Mouse (Mus musculus) testis, adult 2 months (tissue): ENCODE results near the gene L2hgdh.

ENCODE experiments used
- CTCF ChIP-seq: fragments of 200-500 bp; IDR thresholded peaks from 2 replicates; pipeline ENCODE4 v1.5.1; 2012; ENCODE audit warnings: low read depth, mild to moderate bottlenecking, inconsistent platforms, low read length, moderate library complexity; ENCODE audit not compliant: control insufficient read depth, insufficient read depth, insufficient replicate concordance
- POLR2A ChIP-seq: fragments of 200-500 bp; IDR thresholded peaks from 2 replicates; pipeline ENCODE4 v1.6.1; 2012; ENCODE audit warnings: low read depth, mild to moderate bottlenecking, inconsistent platforms, low read length, moderate library complexity; ENCODE audit not compliant: control insufficient read depth

DNA sequence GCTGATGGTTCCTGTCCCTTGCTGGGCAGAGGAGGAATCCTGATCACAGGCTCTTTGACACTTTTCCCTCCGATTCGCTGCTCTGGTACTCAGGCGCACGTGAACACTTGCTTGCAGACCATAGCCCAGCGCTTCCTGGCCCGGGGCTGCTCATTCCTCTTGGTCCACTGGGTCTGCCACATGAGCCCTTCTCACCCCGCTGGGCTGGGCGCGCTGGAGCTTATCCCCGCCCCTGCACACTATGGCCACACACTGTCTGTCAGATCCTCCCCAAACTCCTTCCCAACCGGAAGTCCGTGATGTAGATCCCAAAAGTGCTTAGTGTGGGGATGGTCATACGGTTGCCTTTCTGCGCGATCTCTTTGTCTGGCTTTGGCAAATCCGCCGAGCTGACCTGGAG lies 31.2 kb downstream of the L2hgdh start:
- no peak for TF ChIP-seq POLR2A
- TF ChIP-seq CTCF, result no peak
